Mouse (Mus musculus) heart, adult 2 months (tissue): ENCODE data around the gene Pde4b.

Experiments used
- CTCF ChIP-seq: fragments of 200-600 bp; IDR thresholded peaks from 2 replicates; pipeline ENCODE4 v1.8.1; 2022; ENCODE audit warnings: antibody characterized with exemption, mild to moderate bottlenecking, moderate library complexity
- POLR2A ChIP-seq: fragments of 200-500 bp; IDR thresholded peaks from 2 replicates; pipeline ENCODE4 v1.6.1; 2011; ENCODE audit warnings: mild to moderate bottlenecking, low read depth, low read length, control low read depth; ENCODE audit not compliant: insufficient read depth

- no peak for TF ChIP-seq POLR2A
- TF ChIP-seq CTCF = no peak
Observed at GRCm38 (mm10) chr4:102061322-102061721, 26.0 kb upstream of the Pde4b start.
